Mouse (Mus musculus): Measurements from ENCODE around the gene Gcg.

- TF ChIP-seq CTCF (IDR thresholded peaks at IDR 0.05; ENCODE audit: low read depth) (no peak), EP300 (IDR thresholded peaks at IDR 0.05; ENCODE audit: low read depth) (no peak)
Observed at GRCm38 (mm10) chr2:62498086-62498485, 14.6 kb upstream of the Gcg start.

All from liver, embryonic 14.5 days (tissue).